Mouse (Mus musculus): Measurements from ENCODE around the gene Anp32e.
"Not testable (repeated sequence)": the region's sequence is repeated elsewhere in the genome, so short reads cannot be mapped to it uniquely, and the experiment has no call there.

Gene Anp32e
- long read RNA-seq, experiment 1, partial matches to known transcripts, result 1 of 6 reads
- long read RNA-seq, experiment 1, other reads (novel, unspliced or antisense), result 1 of 6 reads
- long read RNA-seq, experiment 2, partial matches to known transcripts, result 10 of 12 reads
- long read RNA-seq, experiment 2, other reads (novel, unspliced or antisense), result 0 of 12 reads

DNA sequence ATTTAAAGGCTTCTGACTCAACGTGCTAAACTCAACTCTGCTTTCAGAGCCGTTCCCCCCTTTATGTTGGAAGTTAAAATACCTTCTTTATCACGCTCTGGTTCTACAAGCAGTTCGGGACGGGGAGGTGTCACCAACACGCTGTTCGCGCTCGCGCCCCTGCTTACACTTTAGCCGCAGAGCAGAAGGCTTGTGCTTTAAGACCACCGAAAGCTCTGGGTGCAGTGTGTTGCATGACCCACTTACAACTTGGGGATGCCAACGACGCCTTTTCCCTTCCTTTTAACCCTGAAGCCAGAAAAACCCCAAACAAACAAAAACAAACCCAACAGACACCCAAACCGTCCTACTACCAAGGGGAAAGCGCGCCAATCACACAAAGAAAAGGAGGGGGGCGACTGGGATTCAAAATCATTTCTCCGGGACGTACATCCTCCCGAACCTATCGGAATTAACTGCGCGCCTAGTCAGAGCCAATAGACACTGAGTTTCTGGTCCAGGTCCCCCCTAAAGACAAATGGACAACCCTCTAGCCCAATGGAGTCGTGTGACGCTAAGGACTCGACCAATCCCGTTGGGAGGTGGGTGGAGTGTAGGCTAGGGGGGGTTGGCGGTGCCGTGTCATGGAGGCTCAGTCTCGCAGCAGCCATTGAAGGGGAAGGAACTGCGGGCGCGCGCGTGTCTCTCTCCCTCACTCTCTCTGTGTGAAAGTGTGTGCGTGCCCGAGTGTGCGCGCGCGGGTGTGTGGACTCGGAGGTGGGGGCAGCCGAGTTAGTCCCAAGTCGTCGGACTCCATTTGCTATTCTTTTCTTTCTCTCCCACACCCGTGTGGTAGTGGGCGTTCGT lies at the start of gene Anp32e:
Anp32e (plus strand) TSS at position 589 of the 846 bp plus-strand sequence.
- intact Hi-C loops (cut with DNase I), result no loop called here

- intact Hi-C loops (cut with DNase I), result loop anchor here (10.0 kb wide), 1 partner anchor 173 kb away; the partner anchor contains the start of gene Vps45
Observed at GRCm38 (mm10) chr3:95881979-95882815, 46.8 kb upstream of the Anp32e start, which contains the start of gene Ciart. TSS of gene Ciart (minus strand) at chr3:95882251.

- intact Hi-C loops (cut with DNase I), result loop anchor here (1.0 to 10.0 kb wide), 2 partner anchors 23 to 172 kb away; partner anchors contain the start of gene Vps45
Observed at GRCm38 (mm10) chr3:95882816-95883425, 46.1 kb upstream of the Anp32e start.

GRCm38 (mm10) chr3:95884400-95884799 lies 44.6 kb upstream of the Anp32e start:
- intact Hi-C loops (cut with DNase I), result loop anchor here (10.0 kb wide), 1 partner anchor 170 kb away; the partner anchor contains the start of gene Vps45

- intact Hi-C loops (cut with DNase I), result loop anchor here (10.0 kb wide), 1 partner anchor 167 kb away; the partner anchor contains the start of gene Vps45
Observed at GRCm38 (mm10) chr3:95887596-95887995, 41.5 kb upstream of the Anp32e start.

- intact Hi-C loops (cut with DNase I), result loop anchor here (10.0 kb wide), 1 partner anchor 165 kb away; the partner anchor contains the start of gene Vps45
Observed at GRCm38 (mm10) chr3:95889664-95890063, 39.4 kb upstream of the Anp32e start.

- intact Hi-C loops (cut with DNase I), result no loop called here
Observed at GRCm38 (mm10) chr3:95891211-95892065, 37.6 kb upstream of the Anp32e start, which contains the start of gene BC028528. TSS of gene BC028528 (minus strand) at chr3:95892005.

DNA sequence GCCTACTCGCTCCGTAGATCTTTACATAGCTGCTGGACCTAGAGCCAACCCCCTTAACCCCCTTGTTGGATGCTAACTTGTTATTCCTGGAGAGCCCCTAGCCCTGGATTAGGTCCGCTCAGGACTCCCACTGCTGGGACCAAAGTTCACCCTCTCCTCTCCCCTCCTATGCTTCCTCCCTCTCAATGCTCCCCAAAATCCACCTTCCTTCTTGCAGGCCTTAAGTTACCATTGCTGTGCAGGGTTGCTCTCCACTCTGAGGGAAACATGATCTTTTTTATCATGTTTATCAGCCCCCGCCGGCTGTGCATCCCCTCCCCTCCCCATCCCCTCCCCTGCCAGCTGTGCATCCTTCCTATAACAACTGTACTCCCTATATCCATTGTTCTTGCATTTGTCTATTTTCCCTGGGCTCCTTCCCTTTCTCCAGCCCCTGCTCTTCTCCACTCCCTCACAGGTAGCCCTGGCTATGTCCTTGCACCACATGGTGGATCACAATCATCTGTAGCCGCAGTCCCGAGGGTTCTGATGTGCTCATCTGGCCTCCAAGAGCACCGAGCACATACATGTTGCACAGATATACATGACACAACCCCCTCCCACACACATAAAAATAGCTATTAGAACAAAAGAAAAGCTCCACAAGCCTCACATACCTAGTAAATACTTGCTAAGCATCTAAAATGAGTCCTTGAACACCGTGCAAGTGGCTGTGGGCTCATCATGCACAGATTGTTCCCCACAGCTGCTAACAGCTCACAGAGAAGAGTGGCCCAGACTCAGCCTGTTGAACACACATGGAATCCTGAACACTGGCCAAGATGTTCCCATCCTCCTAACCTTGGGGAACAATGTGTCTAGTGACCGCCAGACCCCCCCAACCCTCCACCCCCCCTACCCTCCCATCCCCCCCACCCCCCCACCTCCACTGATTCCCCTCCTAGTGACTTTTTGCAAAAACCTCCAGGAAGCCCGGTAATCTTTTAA lies 36.7 kb upstream of the Anp32e start:
- intact Hi-C loops (cut with DNase I), result no loop called here

DNA sequence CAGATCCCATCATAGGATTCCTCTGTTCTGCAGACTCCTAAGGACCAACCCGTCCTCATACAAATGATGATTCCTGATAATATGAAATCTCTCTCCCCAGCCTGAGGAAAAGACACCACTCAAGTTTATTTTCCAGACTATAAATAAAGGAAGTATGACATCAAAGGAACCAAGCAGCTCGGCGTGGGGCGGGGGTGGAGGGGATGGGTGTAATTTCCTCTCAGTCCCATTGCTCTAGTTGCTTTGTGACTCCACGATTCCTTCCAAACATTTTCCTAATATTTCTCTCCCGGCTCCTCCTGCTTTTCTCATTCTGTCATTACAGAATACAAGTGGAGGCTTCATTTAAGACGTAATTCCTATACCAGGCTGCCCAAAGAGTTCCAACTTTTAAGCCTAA lies 35.9 kb upstream of the Anp32e start:
- intact Hi-C loops (cut with DNase I), result no loop called here

DNA sequence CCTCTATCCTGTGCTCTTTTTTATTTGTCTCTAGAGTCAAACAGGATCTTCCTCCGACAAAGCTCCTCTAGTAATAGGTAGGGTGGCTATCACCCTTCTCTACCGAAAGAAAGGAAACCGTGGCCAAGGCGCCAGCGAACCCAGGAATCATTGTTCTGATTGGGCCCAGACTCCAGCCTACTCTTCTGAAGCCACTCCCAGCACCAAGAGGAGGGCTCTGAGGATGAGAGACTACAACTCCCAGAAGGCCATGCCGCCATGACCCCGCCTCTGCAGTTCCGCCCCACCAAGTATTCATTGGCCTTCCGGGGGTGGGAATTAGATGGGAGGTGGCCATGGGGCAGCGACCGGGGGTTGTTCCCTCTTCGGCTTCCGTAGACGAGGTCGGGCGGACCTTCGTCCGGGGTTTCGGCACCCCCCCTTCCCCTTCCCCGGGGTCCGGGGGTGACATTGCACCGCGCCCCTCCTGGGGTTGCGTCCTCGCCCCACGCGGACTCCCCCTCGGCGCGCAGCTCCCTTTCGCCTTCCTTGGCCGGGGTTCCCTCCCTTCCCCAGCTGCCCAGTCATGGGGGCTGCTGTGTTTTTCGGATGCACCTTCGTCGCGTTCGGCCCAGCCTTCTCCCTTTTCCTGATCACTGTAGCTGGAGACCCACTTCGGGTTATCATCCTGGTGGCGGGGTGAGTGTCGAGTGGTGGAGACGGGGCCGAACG lies 35.3 kb upstream of the Anp32e start, which contains the start of gene Aph1a:
Aph1a (plus strand) TSS at position 364 of the 711 bp plus-strand sequence.
- intact Hi-C loops (cut with DNase I), result not testable (repeated sequence)

- intact Hi-C loops (cut with DNase I), result no loop called here
Observed at GRCm38 (mm10) chr3:95894317-95895160, 34.5 kb upstream of the Anp32e start.

GRCm38 (mm10) chr3:95895501-95895900 lies 33.5 kb upstream of the Anp32e start:
- intact Hi-C loops (cut with DNase I), result not testable (repeated sequence)

GRCm38 (mm10) chr3:95899800-95900524 lies 29.1 kb upstream of the Anp32e start:
- intact Hi-C loops (cut with DNase I), result no loop called here

DNA sequence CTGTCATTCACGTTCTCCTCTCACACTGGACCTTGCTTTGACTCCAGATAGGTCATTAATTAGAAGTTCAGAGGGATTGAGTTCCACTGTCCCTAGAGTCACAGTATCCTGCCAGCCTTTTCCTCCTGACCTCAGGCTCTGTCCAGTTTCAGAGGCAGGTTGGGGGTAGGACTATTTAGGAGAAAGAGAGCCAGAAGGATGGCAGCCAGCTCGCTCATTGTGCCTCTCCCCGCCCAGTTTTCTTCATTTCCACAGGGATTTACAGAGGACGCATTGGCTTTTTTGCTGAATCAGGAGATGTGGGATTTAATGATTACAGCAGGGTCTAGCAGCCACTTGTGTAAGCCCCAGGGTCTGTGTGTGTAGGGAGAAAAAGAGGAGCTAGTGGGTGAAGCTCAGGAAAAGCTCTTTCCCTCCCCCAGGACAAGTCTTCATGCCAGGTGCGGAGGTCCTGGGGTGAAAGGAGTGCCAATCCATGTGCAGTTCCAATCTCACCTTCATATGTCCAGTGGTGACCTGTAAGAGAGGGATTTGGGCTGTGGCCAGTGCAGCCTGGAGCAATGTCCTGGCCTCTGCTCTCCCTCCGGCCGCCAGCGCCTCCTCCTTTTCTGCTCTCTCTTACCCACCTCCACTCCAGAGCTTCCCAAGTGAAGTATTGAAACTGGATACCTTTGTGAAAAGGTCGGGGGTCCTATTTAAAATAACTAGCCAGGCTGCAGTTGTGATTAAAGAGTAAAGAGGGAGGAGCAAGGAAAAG lies 27.3 kb upstream of the Anp32e start:
- intact Hi-C loops (cut with DNase I), result no loop called here

DNA sequence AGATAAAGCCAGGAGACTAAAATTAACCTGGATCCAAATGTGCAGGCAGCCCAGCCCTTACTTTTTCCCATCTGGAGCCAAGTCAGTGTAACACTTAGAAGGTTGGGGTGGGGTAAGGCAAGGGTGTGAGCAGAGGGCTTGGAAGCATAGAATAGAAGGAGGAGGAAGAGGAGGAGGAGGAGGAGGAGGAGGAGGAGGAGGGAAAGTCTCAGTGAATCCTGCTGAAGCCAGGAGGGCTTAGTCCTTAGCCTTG lies 26.7 kb upstream of the Anp32e start:
- intact Hi-C loops (cut with DNase I), result no loop called here

GRCm38 (mm10) chr3:95902643-95903042 lies 26.4 kb upstream of the Anp32e start:
- intact Hi-C loops (cut with DNase I), result no loop called here

All from adrenal gland (tissue).